Mouse (Mus musculus): ENCODE measurements around the gene Gm10073.

- TF ChIP-seq CTCF (IDR thresholded peaks at IDR 0.05; ENCODE audit: borderline replicate concordance, extremely low read depth, insufficient read depth, insufficient read length) (no peak), POLR2A (IDR thresholded peaks at IDR 0.05; ENCODE audit: borderline replicate concordance, extremely low read depth, insufficient read depth, insufficient read length, poor library complexity, severe bottlenecking) (no peak)
Measured at GRCm38 (mm10) chr8:106623016-106623415, 49.8 kb upstream of the Gm10073 start.

Data from brain, embryonic 14.5 days (tissue).